ENCODE assay signal across 9 mouse cellular contexts in the genomic region with DNA sequence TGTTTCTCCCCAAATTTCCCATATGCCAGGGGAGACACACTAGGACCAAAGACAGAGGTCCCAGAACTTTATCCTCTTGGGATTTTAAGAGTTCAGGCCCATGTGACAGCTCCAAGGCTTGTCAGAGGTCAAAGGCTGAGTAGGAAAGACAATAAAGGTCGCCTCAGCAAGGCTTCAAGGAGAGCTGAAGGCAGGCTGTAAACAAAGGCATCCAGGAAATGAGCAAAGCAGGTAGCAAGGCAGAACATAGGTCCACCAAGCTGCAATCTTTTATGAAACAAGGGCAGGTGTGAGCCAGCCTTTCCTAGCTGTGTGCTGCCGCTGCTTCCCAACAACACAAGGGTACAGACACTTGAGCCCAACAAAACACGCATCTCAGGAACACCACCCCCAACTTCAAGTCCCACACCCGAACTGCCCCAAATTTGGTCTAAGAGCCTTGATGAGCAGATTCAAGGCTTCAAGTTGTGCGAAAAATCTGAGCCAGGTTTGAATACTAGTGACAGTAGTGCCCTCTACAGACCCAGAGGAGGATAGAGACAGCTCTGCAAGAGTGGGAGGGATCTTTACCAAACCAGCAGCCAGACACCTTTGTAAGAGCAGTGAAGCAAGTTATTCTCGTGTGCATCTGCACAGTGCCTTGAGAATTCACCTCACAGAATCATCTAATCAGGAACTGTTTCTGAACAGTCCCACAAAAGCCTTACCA. TPM values are rescaled to one million over a fixed set of nuclear protein-coding genes. Genes with fewer than 3 reads are reported as not detected.
DNase-seq lines count a peak whose midpoint lies in the region; ATAC-seq and TF ChIP-seq lines count a peak whose summit lies in the region.
"Had no signal": no experiment of that assay in that cellular context is flagged by ENCODE, and none has a peak within 500 bp of the region (broad histone marks: within the 10 kb centered on the region; RNA-seq: fewer than 3 reads in every experiment).

No protein-coding gene starts in this region.

- no peak overlapping the region for H3K4me2 ChIP-seq in forebrain, embryonic 15.5 days (replicated peaks)
- no peak overlapping the region for H3K4me2 ChIP-seq in midbrain, embryonic 14.5 days (ENCODE audit: low read length)

- peak; percentile 31 for TF ChIP-seq CTCF in E14TG2a.4 (conservative IDR thresholded peaks at IDR 0.05; ENCODE audit: low read length)
- TF ChIP-seq CTCF in bone marrow macrophage, adult 2 months (IDR thresholded peaks at IDR 0.05; ENCODE audit: low read depth, low read length): peak; percentile 10; the same call in 1 of the 2 replicates

- TF ChIP-seq POLR2A in bone marrow macrophage, adult 2 months (IDR thresholded peaks at IDR 0.05; ENCODE audit: borderline replicate concordance, low read depth, low read length): no peak

- 0 out of 2 replicates have a peak overlapping the region, but pooled peaks have one; percentile 8 for H3K4me3 ChIP-seq in E14TG2a.4 (replicated peaks; ENCODE audit: low read length)
- H3K4me3 ChIP-seq in bone marrow macrophage, adult 2 months (ENCODE audit: insufficient read depth, low read length): no peak overlapping the region
- no peak overlapping the region for H3K4me3 ChIP-seq in forebrain, embryonic 15.5 days
- H3K4me3 ChIP-seq in midbrain, embryonic 14.5 days (replicated peaks; ENCODE audit: low read depth, low read length): no peak overlapping the region
- H3K4me3 ChIP-seq: erythroblast, embryonic 14.5 days had no signal

- 40% methylated on average over 6 of the region's 6 CpGs for WGBS in forebrain, embryonic 15.5 days
- 49% methylated on average over 6 of the region's 6 CpGs for WGBS in midbrain, embryonic 14.5 days

- ATAC-seq in forebrain, embryonic 15.5 days (replicated peaks): peak; percentile 75
- ATAC-seq in midbrain, embryonic 14.5 days (ENCODE audit: low FRiP score, low TSS enrichment): peak; percentile 60; the same call in 1 of the 2 replicates
- ATAC-seq in megakaryocyte-erythroid progenitor cell, adult 5-6 weeks (replicated peaks; ENCODE audit: low FRiP score, low TSS enrichment, poor library complexity, severe bottlenecking): no peak

- no peaks in the 10 kb centered on the region for H3K27me3 ChIP-seq in E14TG2a.4 (ENCODE audit: insufficient read depth, low read length)
- no peaks in the 10 kb centered on the region for H3K27me3 ChIP-seq in forebrain, embryonic 15.5 days
- H3K27me3 ChIP-seq in midbrain, embryonic 14.5 days (ENCODE audit: control insufficient read depth, insufficient read depth, low read length): no peaks in the 10 kb centered on the region

- H3K36me3 ChIP-seq in E14TG2a.4 (ENCODE audit: insufficient read depth, low read length): peaks cover 75% of the 10 kb centered on the region
- H3K36me3 ChIP-seq in forebrain, embryonic 15.5 days: peaks cover 6% of the 10 kb centered on the region; the same call in 1 of the 2 replicates
- H3K36me3 ChIP-seq in midbrain, embryonic 14.5 days (ENCODE audit: control insufficient read depth, insufficient read depth, low read length): peaks cover 25% of the 10 kb centered on the region

- no peak overlapping the region for H3K27ac ChIP-seq in bone marrow macrophage, adult 2 months (ENCODE audit: insufficient read depth, low read depth, low read length)
- peak overlapping the region; percentile 28 for H3K27ac ChIP-seq in forebrain, embryonic 15.5 days (replicated peaks)
- peak overlapping the region; percentile 46; the same call in 1 of the 2 replicates for H3K27ac ChIP-seq in midbrain, embryonic 14.5 days (replicated peaks; ENCODE audit: low read depth, low read length)

- peaks cover 67% of the 10 kb centered on the region for H3K4me1 ChIP-seq in E14TG2a.4 (replicated peaks; ENCODE audit: low read depth, low read length)
- H3K4me1 ChIP-seq in bone marrow macrophage, adult 2 months (ENCODE audit: control insufficient read depth, insufficient read depth, low read length): peaks cover 8% of the 10 kb centered on the region
- H3K4me1 ChIP-seq in forebrain, embryonic 15.5 days: peaks cover 13% of the 10 kb centered on the region
- H3K4me1 ChIP-seq in midbrain, embryonic 14.5 days (ENCODE audit: control insufficient read depth, insufficient read depth, low read length): peaks cover 15% of the 10 kb centered on the region; the same call in 1 of the 2 replicates

- H3K9ac ChIP-seq in forebrain, embryonic 15.5 days (replicated peaks): no peak overlapping the region
- H3K9ac ChIP-seq in midbrain, embryonic 14.5 days (replicated peaks; ENCODE audit: low read length): no peak overlapping the region

- DNase-seq in kidney, postnatal 14 days: peak; percentile 16
- no peak for DNase-seq in kidney, adult 11 months
- DNase-seq in midbrain, embryonic 14.5 days: peak; percentile 82
- no peak for DNase-seq in spleen, postnatal 10 days (ENCODE audit: low spot score in 2 of 2)

- no peaks in the 10 kb centered on the region for H3K9me3 ChIP-seq in E14TG2a.4 (ENCODE audit: low read length)
- no peaks in the 10 kb centered on the region for H3K9me3 ChIP-seq in forebrain, embryonic 15.5 days
- no peaks in the 10 kb centered on the region for H3K9me3 ChIP-seq in midbrain, embryonic 14.5 days (ENCODE audit: control insufficient read depth, low read length)

RNA-seq across cellular contexts. Expression of a gene that starts 52.0 kb away (rescaled TPM):
- polyA plus RNA-seq in bone marrow macrophage, adult 2 months (2012; ENCODE audit: insufficient read depth, insufficient read length, missing spikeins): 101 and 102 TPM in 2 replicates
- polyA plus RNA-seq in forebrain, embryonic 15.5 days (2015; fragmentation: Nextera tagmentation; extraction: Ambion mirVana): 302 and 304 TPM in 2 replicates
- 282 and 322 TPM in 2 replicates for polyA plus RNA-seq in midbrain, embryonic 14.5 days (2014; fragmentation: Nextera tagmentation; extraction: Ambion mirVana)
- total RNA-seq in megakaryocyte-erythroid progenitor cell, adult 5-6 weeks (2014; fragmentation: Nextera tagmentation): 185 and 224 TPM in 2 replicates
- 385 and 429 TPM in 2 replicates for total RNA-seq in megakaryocyte-erythroid progenitor cell, adult 5-6 weeks (2017)

Comparison
In these comparisons a context has a peak if more than half of its experiments do, and no peak if none do; other contexts are left out.
1. DNase-seq: peak in kidney, postnatal 14 days (single experiment) and midbrain, embryonic 14.5 days (single experiment); none in kidney, adult 11 months (single experiment) and spleen, postnatal 10 days (0 of 2).